8 mouse cellular contexts compared by ENCODE assay signal in genomic region chr4:66403708-66404200, GRCm38 (mm10). TPM values are rescaled to one million over a fixed set of nuclear protein-coding genes. Genes with fewer than 3 reads are reported as not detected.
DNase-seq lines count a peak whose midpoint lies in the region; ATAC-seq and TF ChIP-seq lines count a peak whose summit lies in the region.

No protein-coding gene starts in this region.

- no peak for TF ChIP-seq EP300 in liver, embryonic 14.5 days (IDR thresholded peaks at IDR 0.05; ENCODE audit: low read depth)

- H3K36me3 ChIP-seq in embryonic facial prominence, embryonic 14.5 days (ENCODE audit: control insufficient read depth, insufficient read depth, low read length): no peaks in the 10 kb centered on the region
- no peaks in the 10 kb centered on the region for H3K36me3 ChIP-seq in hindbrain, embryonic 15.5 days
- H3K36me3 ChIP-seq in liver, embryonic 14.5 days (replicated peaks; ENCODE audit: control insufficient read depth, insufficient read depth, low read depth): no peaks in the 10 kb centered on the region

- peak overlapping the region; percentile 69 for H3K9ac ChIP-seq in embryonic facial prominence, embryonic 14.5 days (ENCODE audit: low read depth, low read length)
- H3K9ac ChIP-seq in hindbrain, embryonic 15.5 days: peak overlapping the region; percentile 97
- H3K9ac ChIP-seq in liver, embryonic 14.5 days (replicated peaks): no peak overlapping the region

- no peaks in the 10 kb centered on the region for H3K9me3 ChIP-seq in embryonic facial prominence, embryonic 14.5 days (ENCODE audit: control insufficient read depth, low read length)
- H3K9me3 ChIP-seq in hindbrain, embryonic 15.5 days: no peaks in the 10 kb centered on the region
- no peaks in the 10 kb centered on the region for H3K9me3 ChIP-seq in liver, embryonic 14.5 days (ENCODE audit: control insufficient read depth, low read length)

- peak overlapping the region; percentile 74 for H3K4me3 ChIP-seq in embryonic facial prominence, embryonic 14.5 days (ENCODE audit: low read depth, low read length)
- H3K4me3 ChIP-seq in hindbrain, embryonic 15.5 days: peak overlapping the region; percentile 84
- H3K4me3 ChIP-seq in liver, embryonic 14.5 days (ENCODE audit: insufficient read depth in 1 of 2, low read depth in 2 of 2, low read length in 2 of 2): peak overlapping the region; percentile 6 to 45; a peak in 3 of 4 replicates

- H3K4me1 ChIP-seq in embryonic facial prominence, embryonic 14.5 days (ENCODE audit: control insufficient read depth, insufficient read depth, low read length): no peaks in the 10 kb centered on the region
- peaks cover 26% of the 10 kb centered on the region for H3K4me1 ChIP-seq in hindbrain, embryonic 15.5 days (replicated peaks)
- no peaks in the 10 kb centered on the region for H3K4me1 ChIP-seq in liver, embryonic 14.5 days (replicated peaks; ENCODE audit: control insufficient read depth in 2 of 2, insufficient read depth in 2 of 2, low read length in 1 of 2)

- peak overlapping the region; percentile 97 for H3K4me2 ChIP-seq in embryonic facial prominence, embryonic 14.5 days (ENCODE audit: low read depth, low read length)
- H3K4me2 ChIP-seq in hindbrain, embryonic 15.5 days: peak overlapping the region; percentile 84
- H3K4me2 ChIP-seq in liver, embryonic 14.5 days (ENCODE audit: low read depth): peak overlapping the region; percentile 50

- H3K27ac ChIP-seq in embryonic facial prominence, embryonic 14.5 days (replicated peaks; ENCODE audit: low read depth, low read length): no peak overlapping the region
- peak overlapping the region; percentile 92 for H3K27ac ChIP-seq in hindbrain, embryonic 15.5 days (replicated peaks)
- H3K27ac ChIP-seq in liver, embryonic 14.5 days: no peak overlapping the region

- 0% methylated on average over 12 of the region's 51 CpGs for WGBS in embryonic facial prominence, embryonic 14.5 days
- under 1% methylated on average over 41 of the region's 51 CpGs for WGBS in hindbrain, embryonic 15.5 days
- 2% methylated on average over 40 of the region's 51 CpGs for WGBS in liver, embryonic 14.5 days (ENCODE audit: insufficient replicate concordance)

- ATAC-seq in embryonic facial prominence, embryonic 14.5 days (ENCODE audit: low read depth): peak; percentile 45
- peak; percentile 45 for ATAC-seq in hindbrain, embryonic 15.5 days (ENCODE audit: low FRiP score, low read depth)
- ATAC-seq in liver, embryonic 14.5 days (ENCODE audit: insufficient read depth): no peak

- DNase-seq in heart, adult 18-20 months: peak; percentile 8 to 17
- no peak for DNase-seq in heart, adult 11 months
- peak; percentile 37 to 42 for DNase-seq in adrenal gland, postnatal 36 days
- no peak for DNase-seq in embryonic facial prominence, embryonic 14.5 days (ENCODE audit: low spot score)
- no peak for DNase-seq in liver, embryonic 14.5 days (ENCODE audit: low read depth in 3 of 3, low spot score in 3 of 3)
- DNase-seq in retina, embryonic 14.5 days (ENCODE audit: low spot score): peak; percentile 46
- no peak for DNase-seq in T-cell, adult 2 months (ENCODE audit: low spot score)

- peaks cover 25% of the 10 kb centered on the region for H3K27me3 ChIP-seq in embryonic facial prominence, embryonic 14.5 days (replicated peaks; ENCODE audit: control insufficient read depth, insufficient read depth, low read length)
- H3K27me3 ChIP-seq in hindbrain, embryonic 15.5 days: no peaks in the 10 kb centered on the region
- H3K27me3 ChIP-seq in liver, embryonic 14.5 days (ENCODE audit: control insufficient read depth, insufficient read depth, low read length): peaks cover 29% of the 10 kb centered on the region

- no peak for TF ChIP-seq CTCF in liver, embryonic 14.5 days (IDR thresholded peaks at IDR 0.05; ENCODE audit: low read depth)

RNA-seq across cellular contexts. Expression of gene Astn2, which starts 0.7 kb away (rescaled TPM):
- total RNA-seq in heart, adult 18-20 months (2021): 1 to 10 TPM in 1 of 2 experiments, under 1 TPM in 1; 0.55 to 1.0 TPM
- total RNA-seq in adrenal gland, postnatal 36 days (2021): 1 to 10 TPM; 1.6 to 1.7 TPM
- polyA plus RNA-seq in embryonic facial prominence, embryonic 14.5 days (2014; fragmentation: Nextera tagmentation; extraction: Ambion mirVana): 1.0 and 1.2 TPM in 2 replicates
- 3.5 and 4.3 TPM in 2 replicates for polyA plus RNA-seq in hindbrain, embryonic 15.5 days (2015; fragmentation: Nextera tagmentation; extraction: Ambion mirVana)
- polyA plus RNA-seq in liver, embryonic 14.5 days (2012; rRNA removed): 0.09 and 0.16 TPM in 2 replicates
- 0.04 TPM in 1 of 2 replicates, not detected in the other for polyA plus RNA-seq in liver, embryonic 14.5 days (2014; fragmentation: Nextera tagmentation; extraction: Ambion mirVana)

Comparison
In these comparisons a context has a peak if more than half of its experiments do, and no peak if none do; other contexts are left out.
1. DNase-seq: peak in heart, adult 18-20 months (2 of 2), adrenal gland, postnatal 36 days (2 of 2) and retina, embryonic 14.5 days (single experiment); none in heart, adult 11 months (single experiment), embryonic facial prominence, embryonic 14.5 days (single experiment), liver, embryonic 14.5 days (0 of 3) and T-cell, adult 2 months (single experiment).
2. H3K4me3 ChIP-seq: peak in every context shown above with its lines; median percentile 84 in hindbrain, embryonic 15.5 days; 74 in embryonic facial prominence, embryonic 14.5 days; 26 in liver, embryonic 14.5 days.
3. Peak in every context shown above with its lines, with median percentiles within 50 percentile points of each other: H3K4me2 ChIP-seq.